Mouse (Mus musculus) gastrocnemius, postnatal 14 days (tissue): Measurements from ENCODE around the gene Olfr924. TPM values are rescaled to one million over a fixed set of nuclear protein-coding genes. Genes with fewer than 3 reads are reported as not detected.
"Not testable (repeated sequence)": the region's sequence is repeated elsewhere in the genome, so short reads cannot be mapped to it uniquely, and the experiment has no call there.

Experiments used
- DNase-seq: peaks from one replicate; pipeline ENCODE4 v3.0.0; 2021; ENCODE audit warnings: mixed read lengths
- intact Hi-C: fragments of 180-260 bp; cut with DNase I; formaldehyde crosslinking; loops from one replicate; pipeline ENCODE4 v1.15.1; 2025; ENCODE audit warnings: low total_unique reads
- long read RNA-seq, 2 experiments: library from polyadenylated mRNA; stranded (forward); transcript quantifications; one replicate each; pipeline ENCODE4 v2.0.0; 2021
- total RNA-seq, 2 experiments: library from RNA; stranded (reverse); gene quantifications; 2 replicates each; pipeline ENCODE4 v1.2.3; 2021

Olfr924 gene
- not detected for total RNA-seq
- long read RNA-seq, experiment 1: 0 reads
- long read RNA-seq, experiment 2: 0 reads

GRCm38 (mm10) chr9:38844149-38844548, at the start of gene Olfr924:
Gene Olfr924 (plus strand): TSS chr9:38844449.
- intact Hi-C loops: no loop called here
- DNase-seq: no peak

- intact Hi-C loops: no loop called here
Measured at GRCm38 (mm10) chr9:38805696-38806095, 38.6 kb upstream of the Olfr924 start.

GRCm38 (mm10) chr9:38814314-38814713, 29.9 kb upstream of the Olfr924 start, which contains the start of gene Olfr922:
Gene Olfr922 (plus strand): TSS chr9:38814614.
- intact Hi-C loops: no loop called here
- no peak for DNase-seq

More at GRCm38 (mm10) chr9:38805696-38806095, 38.6 kb upstream of the Olfr924 start:
- DNase-seq: no peak

GRCm38 (mm10) chr9:38815458-38815986, 28.7 kb upstream of the Olfr924 start:
- intact Hi-C loops: no loop called here

GRCm38 (mm10) chr9:38826245-38826644, 18.0 kb upstream of the Olfr924 start, which contains the start of gene Olfr923:
Gene Olfr923 (plus strand): TSS chr9:38826545.
- intact Hi-C loops: no loop called here
- DNase-seq: no peak

More at GRCm38 (mm10) chr9:38815458-38815986, 28.7 kb upstream of the Olfr924 start:
- DNase-seq: no peak

GRCm38 (mm10) chr9:38833027-38833426, 11.2 kb upstream of the Olfr924 start:
- intact Hi-C loops: no loop called here
- DNase-seq: no peak

GRCm38 (mm10) chr9:38854760-38855159, 10.5 kb downstream of the Olfr924 start, which contains the start of gene Olfr26:
Gene Olfr26 (plus strand): TSS chr9:38855060.
- intact Hi-C loops: no loop called here
- DNase-seq: no peak

- DNase-seq, intact Hi-C loops: not testable (repeated sequence)
Measured at GRCm38 (mm10) chr9:38874880-38875279, 30.6 kb downstream of the Olfr924 start.

- intact Hi-C loops: no loop called here
- no peak for DNase-seq
Measured at GRCm38 (mm10) chr9:38876826-38877225, 32.6 kb downstream of the Olfr924 start, which contains the start of gene Olfr926. Gene Olfr926 (plus strand): TSS chr9:38877126.

Other genes starting within 250 kb of the Olfr924 start
- not detected for gene Olfr914, start 239.3 kb upstream of the Olfr924 start, total RNA-seq
- gene Olfr916, start 184.6 kb upstream of the Olfr924 start, total RNA-seq: not detected
- not detected for gene Olfr917, start 178.6 kb upstream of the Olfr924 start, total RNA-seq
- gene Olfr918, start 169.8 kb upstream of the Olfr924 start, total RNA-seq: not detected
- not detected for gene Olfr919, start 140.8 kb upstream of the Olfr924 start, total RNA-seq
- gene Vwa5a, start 126.2 kb upstream of the Olfr924 start, total RNA-seq: 10 to 100 TPM; 16.3 to 17.0 TPM
- under 1 TPM; 0.04 to 0.06 TPM for gene Olfr920, start 92.2 kb upstream of the Olfr924 start, total RNA-seq
- gene Olfr921, start 71.4 kb upstream of the Olfr924 start, total RNA-seq: not detected
- not detected for gene Olfr922, start 29.8 kb upstream of the Olfr924 start, total RNA-seq
- not detected for gene Olfr923, start 17.9 kb upstream of the Olfr924 start, total RNA-seq
- not detected for gene Olfr26, start 10.6 kb downstream of the Olfr924 start, total RNA-seq
- not detected for gene Olfr926, start 32.7 kb downstream of the Olfr924 start, total RNA-seq
- not detected for gene Olfr930, start 85.4 kb downstream of the Olfr924 start, total RNA-seq
- not detected for gene Olfr933, start 127.9 kb downstream of the Olfr924 start, total RNA-seq
- gene Olfr934, start 143.9 kb downstream of the Olfr924 start, total RNA-seq: not detected
- gene Olfr935, start 155.2 kb downstream of the Olfr924 start, total RNA-seq: not detected
- gene Olfr146, start 178.9 kb downstream of the Olfr924 start, total RNA-seq: not detected
- not detected for gene Olfr937, start 220.5 kb downstream of the Olfr924 start, total RNA-seq
- gene Olfr938, start 234.4 kb downstream of the Olfr924 start, total RNA-seq: not detected